Mouse (Mus musculus): ENCODE measurements around the gene Cisd1. TPM values are rescaled to one million over a fixed set of nuclear protein-coding genes. Genes with fewer than 3 reads are reported as not detected.

The Cisd1 gene
- polyA plus RNA-seq, 1 experiment from 2014 or later = 279 TPM

DNA sequence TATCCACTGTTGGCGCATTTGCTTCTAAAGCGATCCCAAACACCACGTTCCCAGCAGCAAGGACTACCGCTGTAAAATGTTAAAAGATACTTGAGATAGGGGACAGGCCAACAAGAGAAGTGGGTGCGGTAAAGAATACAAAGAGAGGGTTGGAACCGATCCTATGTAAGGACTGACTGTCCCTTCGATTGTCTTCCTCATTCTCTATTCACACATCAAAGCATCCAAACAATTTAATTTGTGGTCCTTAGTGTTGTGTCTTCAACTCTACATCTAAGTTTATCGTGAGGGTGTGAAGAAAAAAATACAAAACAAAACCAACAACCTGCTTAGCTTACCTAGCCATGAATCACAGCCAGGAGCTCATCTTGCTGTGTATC lies 60.6 kb downstream of the Cisd1 start:
- peak; percentile 30 for DNase-seq (ENCODE audit: low spot score)
- WGBS = 8% methylated on average over 8 of the region's 8 CpGs

More for the DNA sequence above, 60.6 kb downstream of the Cisd1 start:
- Histone ChIP-seq H3K9me3 (replicated peaks; ENCODE audit: control insufficient read depth, low read length) (no peaks in the 10 kb centered on the region), H3K4me1 (ENCODE audit: control insufficient read depth, insufficient read depth, low read length) (peaks cover 24% of the 10 kb centered on the region), H3K27ac (ENCODE audit: low read depth, low read length) (peak overlapping the region; percentile 89), H3K4me2 (ENCODE audit: low read length) (peak overlapping the region; percentile 68), H3K27me3 (replicated peaks; ENCODE audit: control insufficient read depth, insufficient read depth, low read length) (no peaks in the 10 kb centered on the region), H3K9ac (ENCODE audit: low read length) (peak overlapping the region; percentile 99), H3K36me3 (ENCODE audit: control insufficient read depth, insufficient read depth, low read length) (no peaks in the 10 kb centered on the region), H3K4me3 (ENCODE audit: low read depth, low read length) (peak overlapping the region; percentile 95)
- ATAC-seq = no peak

Other genes starting within 250 kb of the Cisd1 start
- 3.2 and 3.8 TPM in 2 replicates for gene Bicc1, start 185.3 kb downstream of the Cisd1 start, polyA plus RNA-seq (2014; fragmentation: Nextera tagmentation; extraction: Ambion mirVana)
- 56.8 and 67.0 TPM in 2 replicates for gene Tfam, start 106.7 kb downstream of the Cisd1 start, polyA plus RNA-seq (2014; fragmentation: Nextera tagmentation; extraction: Ambion mirVana)
- gene Ube2d1, start 59.7 kb downstream of the Cisd1 start, polyA plus RNA-seq (2014; fragmentation: Nextera tagmentation; extraction: Ambion mirVana) = 239 and 264 TPM in 2 replicates
- 16.2 and 17.7 TPM in 2 replicates for gene Ipmk, start 2.8 kb upstream of the Cisd1 start, polyA plus RNA-seq (2014; fragmentation: Nextera tagmentation; extraction: Ambion mirVana)

All from forebrain, embryonic 14.5 days (tissue).